Mouse (Mus musculus) heart, postnatal 36 days (tissue): ENCODE data around the gene Syt1. TPM values are rescaled to one million over a fixed set of nuclear protein-coding genes. Genes with fewer than 3 reads are reported as not detected.

Experiments
- DNase-seq, 2 experiments: peaks; one replicate each; pipeline ENCODE4 v3.0.0; 2021 to 2022
- intact Hi-C: fragments of 180-260 bp; cut with DNase I; formaldehyde crosslinking; loops from one replicate; pipeline ENCODE4 v1.15.1; 2025
- total RNA-seq, 2 experiments: library from RNA; stranded (reverse); gene quantifications; 2 replicates each; pipeline ENCODE4 v1.2.3; 2021

Syt1 gene
- total RNA-seq, 2 experiments from 2014 or later: 0.11 TPM; not detected in 1

DNA sequence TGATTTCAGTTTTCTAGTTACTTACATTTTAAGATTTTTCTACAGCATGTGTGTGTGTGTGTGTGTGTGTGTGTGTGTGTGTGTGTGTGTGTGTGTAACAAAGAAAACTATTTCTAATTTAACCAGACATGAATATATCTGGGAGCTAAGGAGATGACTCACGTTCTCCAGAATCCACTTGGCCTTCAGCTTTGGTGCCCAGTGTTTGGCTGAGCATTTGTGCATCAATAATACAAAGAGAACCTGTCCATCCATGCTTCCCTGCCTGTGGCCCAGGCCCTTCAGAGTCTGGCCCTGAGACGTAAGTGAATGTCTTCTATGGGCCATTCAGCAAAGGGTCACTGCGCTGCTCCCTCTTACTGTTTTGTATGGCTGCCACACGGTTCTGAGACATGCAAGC is 476.7 kb downstream of the Syt1 start:
- intact Hi-C loops: no loop called here
- DNase-seq: no peak

DNA sequence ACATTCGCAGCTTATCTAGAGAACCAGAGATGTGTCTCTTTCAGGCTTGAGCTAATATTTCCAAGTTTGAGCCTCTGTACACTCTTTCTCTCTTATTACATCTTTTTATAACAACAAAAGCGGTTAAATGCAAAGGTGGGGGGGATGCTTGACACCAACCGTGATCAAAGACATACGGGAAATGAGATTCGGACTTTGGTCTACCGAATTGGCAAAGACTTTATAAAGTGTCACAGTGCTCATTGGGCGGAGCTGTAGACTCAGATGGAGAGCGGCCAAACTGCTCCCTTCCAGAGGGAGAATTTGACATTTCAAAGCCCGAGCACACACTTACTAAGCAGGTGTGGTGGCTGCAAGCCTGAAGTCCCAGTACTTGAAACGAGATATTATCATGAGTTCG is 477.9 kb downstream of the Syt1 start:
- no peak for DNase-seq
- intact Hi-C loops: no loop called here

DNA sequence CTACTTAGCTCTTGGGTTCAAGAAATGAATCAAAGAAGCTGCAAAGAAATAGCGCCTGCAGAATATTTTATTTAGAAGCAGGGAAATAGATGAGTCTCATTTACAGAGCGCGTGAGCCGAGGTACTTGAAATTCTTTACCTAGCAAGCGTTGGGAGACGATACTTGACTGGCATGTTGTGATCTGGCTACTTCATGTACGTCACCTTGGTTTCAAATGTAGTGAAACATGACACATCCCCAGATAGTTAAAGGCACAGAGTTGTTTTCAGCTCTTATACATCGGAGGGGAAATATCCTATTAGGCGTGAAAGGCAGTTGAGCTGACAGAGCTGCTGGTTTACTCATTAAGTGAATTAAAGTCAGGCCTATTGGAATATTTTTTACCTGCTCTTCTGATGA is 478.5 kb downstream of the Syt1 start:
- DNase-seq: no peak
- intact Hi-C loops: no loop called here

DNA sequence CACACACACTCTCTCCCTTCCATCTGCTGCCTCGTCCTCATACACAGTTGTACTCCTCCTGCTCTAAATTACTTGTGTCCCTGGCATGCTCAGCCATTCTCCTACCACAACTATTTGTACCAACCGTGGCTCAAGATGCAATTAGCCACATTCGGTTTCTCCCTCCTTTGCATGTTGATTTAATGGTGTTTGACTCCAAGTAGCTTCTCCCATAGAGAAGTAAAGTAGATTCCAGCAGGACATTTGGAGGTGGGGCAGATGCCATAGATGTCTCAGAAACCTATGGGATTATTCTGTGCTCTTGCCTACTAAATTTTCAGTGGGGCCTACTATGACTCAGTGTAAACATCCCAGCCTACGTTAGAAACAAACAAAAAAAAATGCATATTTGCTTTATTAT is 479.1 kb downstream of the Syt1 start:
- DNase-seq: no peak
- intact Hi-C loops: no loop called here

DNA sequence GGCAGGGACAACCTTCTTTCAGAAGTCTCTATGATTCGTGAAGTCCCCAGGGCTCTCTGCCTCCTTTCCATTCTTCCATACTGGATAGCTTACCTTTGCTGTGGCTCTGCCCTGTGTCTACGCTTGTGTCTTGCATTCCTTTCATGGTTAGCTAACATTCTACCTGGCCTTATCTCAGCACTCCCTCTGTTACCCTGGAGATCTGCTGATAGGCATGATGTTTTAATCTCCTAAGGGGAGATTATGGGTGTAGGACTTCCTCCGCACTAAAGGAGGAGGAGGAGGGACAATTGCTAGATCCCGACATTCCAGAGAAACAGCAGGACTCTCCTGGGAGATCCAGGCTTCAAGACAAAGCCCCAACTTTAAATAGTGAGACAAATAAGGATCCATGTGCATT is 479.7 kb downstream of the Syt1 start:
- intact Hi-C loops: no loop called here
- no peak for DNase-seq

DNA sequence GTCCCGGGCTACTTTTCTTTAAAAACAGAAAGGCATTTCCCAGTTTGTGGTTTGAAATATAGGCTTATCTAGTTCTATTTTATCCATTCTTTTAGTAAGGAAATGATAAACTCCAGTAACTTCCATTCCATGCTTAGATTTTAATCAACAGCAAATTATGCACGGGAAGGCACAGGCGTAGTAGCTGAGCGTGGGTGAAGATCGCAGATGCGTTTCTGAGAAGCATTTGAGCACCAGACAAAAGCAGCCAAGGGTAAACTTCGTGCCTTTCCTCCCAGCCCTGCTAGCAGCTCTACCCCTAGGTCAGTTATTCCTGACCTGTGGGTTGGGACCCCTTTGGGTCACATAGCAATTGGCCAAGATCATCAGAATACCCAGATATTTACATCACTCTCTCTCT is 482.4 kb downstream of the Syt1 start:
- intact Hi-C loops: no loop called here

DNA sequence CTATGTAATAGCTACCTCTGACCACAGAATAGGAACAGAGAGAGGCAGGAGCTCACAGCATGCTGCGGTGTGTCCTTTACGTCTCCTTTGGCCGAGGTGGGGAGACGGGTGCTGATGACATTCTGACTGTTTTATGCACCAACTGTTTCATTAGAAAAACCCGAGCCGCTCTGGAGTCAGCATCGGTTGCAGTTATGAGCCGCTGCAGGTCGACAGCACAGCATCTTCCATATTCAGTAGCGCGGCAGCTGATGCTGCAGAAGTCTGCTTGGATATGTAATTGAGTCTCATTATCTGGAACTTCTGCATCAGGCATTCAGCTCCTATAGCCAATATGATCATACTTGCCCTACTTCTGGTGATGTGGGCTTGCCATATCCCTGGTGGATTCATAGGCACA is 485.3 kb downstream of the Syt1 start:
- intact Hi-C loops: loop anchor here (1.0 to 2.0 kb wide), 2 partner anchors 79 to 225 kb away; no protein-coding TSS in a partner anchor
- no peak for DNase-seq

More for the DNA sequence above, 482.4 kb downstream of the Syt1 start:
- no peak for DNase-seq

DNA sequence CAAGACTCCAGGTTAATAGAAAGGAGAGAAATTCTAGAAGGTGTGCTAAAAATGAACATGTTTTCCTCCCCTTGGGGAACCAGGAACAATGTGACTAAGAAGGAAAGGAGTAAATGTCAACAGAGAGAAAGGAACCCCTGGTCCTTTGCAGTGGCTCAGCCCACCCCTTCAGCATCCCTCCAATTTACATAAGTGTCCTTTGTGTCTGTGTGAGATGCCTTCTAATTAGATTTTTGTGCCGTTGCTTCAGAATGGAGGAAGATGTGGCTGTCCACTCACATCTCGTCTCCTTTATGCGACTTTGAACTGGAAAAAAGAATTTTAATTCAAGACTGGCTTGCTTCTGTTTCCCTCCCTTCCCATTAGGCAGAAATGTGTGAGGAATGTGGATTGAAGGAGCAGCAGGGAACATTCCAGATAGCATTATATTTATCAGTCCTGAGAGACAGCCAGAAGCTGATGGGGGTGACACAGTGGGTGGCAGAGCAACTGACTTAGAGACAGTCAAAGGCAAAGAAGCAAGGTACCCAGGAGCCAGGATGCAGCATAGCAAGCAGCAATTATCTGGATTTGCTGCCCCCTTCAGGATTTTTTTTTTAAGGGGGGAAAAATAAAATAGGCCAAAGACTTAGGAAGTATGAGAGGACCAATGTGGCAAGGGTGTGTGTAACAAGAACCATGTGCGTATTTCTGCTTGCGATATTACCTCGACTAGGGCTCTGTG is 486.3 kb downstream of the Syt1 start:
- intact Hi-C loops: loop anchor here (1.0 to 2.0 kb wide), 2 partner anchors 78 to 224 kb away; no protein-coding TSS in a partner anchor
- no peak for DNase-seq

DNA sequence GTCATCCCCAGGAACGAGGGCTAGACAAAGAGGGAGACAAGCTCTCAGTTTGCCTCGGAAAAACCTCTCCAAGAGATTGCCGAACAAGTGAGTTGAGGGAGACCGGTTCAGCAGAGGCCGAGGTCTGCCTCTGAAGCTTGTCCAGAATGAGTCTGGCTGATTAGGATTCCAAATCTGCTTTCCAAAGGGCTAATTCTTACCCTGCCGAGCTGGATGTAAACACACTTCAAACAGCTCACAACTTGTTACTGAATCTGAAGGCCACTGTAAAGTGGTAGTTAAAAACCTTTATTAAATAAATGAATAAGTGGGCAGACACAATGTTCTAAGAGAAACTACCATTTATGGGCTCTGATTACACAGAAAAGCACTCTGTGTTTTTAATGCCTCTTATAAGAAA is 491.6 kb downstream of the Syt1 start:
- intact Hi-C loops: no loop called here
- no peak for DNase-seq

DNA sequence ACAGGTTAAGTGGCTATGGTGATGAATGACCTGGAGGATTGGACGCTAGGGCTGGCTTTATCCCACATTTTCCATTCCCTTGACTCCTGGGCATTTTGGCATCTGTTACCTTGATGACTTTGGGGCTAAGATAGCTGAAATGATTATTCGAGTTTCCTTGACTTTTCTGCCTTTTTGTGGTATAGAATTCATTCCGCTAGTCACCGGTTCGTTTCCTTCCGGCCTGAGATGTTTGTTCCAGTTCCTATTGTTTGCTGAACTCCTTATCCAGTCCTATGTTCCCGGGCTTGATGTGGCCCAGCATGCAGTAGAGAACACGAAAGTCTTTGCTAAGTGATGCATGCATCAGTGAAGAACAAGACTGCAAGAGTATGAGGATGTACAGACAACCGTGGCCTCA is 493.7 kb downstream of the Syt1 start:
- intact Hi-C loops: no loop called here
- no peak for DNase-seq

DNA sequence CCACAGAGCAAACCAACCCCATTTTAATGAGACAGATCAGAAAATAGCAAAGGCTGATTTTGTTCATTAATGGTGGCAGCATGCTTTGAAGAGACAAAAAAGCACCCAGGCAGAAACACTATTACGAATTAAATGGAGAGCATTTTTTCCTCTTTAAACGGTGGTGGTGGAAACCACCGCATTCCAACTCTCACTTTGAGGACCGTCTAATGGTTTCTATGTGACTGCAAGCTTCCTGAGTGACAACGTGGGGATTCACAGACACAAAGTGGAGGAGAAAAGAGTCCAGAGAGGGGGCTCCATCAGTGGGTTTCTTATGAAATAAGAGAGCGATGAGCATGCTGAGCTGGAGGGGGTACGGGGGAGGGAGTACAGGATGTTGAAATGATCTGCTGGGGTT is 496.1 kb downstream of the Syt1 start:
- DNase-seq: no peak
- intact Hi-C loops: no loop called here

DNA sequence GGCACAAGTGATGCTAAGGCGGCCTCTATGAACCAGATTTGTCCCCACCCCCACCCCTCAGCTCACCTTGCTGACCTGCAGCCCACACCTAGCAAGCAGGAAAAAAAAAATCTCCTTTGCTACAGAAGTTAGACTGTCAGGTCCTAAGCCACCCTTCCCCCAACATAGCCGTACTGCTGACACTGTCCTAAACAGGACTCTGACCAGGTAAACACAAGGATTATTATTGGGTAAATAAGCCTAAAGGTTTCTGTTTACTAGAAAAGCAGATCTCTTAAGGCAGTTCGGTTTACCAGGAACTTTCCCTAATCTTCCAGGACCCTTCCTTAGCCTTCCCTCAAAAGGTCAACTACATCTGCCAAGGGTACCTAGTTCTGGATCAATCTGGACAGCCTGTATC is 501.2 kb downstream of the Syt1 start:
- intact Hi-C loops: no loop called here
- no peak for DNase-seq

DNA sequence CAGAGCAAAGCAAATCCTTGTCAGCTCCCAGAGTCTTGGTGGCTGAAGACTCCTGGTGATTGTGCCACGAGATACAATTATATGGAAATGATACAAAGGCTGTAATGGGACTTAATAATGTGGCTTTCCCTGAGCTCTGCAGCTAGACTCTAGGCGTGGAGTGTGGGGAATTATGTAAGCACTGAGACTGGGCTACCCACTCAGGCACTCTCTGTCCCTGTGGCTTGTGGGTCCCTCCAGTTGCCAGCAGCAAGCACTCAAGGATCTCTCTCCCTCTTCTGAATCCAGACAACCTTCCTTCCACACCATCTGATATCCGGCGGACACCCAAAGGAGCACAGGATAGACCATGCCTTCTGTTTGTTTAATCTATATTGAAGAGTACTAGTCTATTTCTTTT is 503.9 kb downstream of the Syt1 start:
- intact Hi-C loops: no loop called here
- no peak for DNase-seq

DNA sequence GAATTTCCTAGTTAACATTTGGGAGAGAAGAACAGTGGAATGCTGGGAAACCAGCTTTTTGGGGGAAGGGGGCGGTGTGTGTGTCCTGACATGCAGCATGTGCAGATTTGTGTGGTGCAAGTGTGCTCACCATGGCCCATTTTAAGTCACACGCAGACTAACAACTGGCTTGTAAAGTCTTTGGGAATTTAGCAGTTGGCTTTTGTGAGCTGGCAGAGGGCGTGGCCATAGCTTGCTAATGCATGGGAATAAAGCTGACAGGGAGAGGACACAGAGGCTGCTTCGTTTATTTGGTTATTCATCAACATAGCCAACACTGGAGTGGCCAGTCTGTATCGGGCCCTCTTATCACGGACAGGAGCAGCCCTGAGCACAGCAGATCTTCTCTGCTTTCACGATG is 505.9 kb downstream of the Syt1 start:
- DNase-seq: no peak
- intact Hi-C loops: no loop called here

DNA sequence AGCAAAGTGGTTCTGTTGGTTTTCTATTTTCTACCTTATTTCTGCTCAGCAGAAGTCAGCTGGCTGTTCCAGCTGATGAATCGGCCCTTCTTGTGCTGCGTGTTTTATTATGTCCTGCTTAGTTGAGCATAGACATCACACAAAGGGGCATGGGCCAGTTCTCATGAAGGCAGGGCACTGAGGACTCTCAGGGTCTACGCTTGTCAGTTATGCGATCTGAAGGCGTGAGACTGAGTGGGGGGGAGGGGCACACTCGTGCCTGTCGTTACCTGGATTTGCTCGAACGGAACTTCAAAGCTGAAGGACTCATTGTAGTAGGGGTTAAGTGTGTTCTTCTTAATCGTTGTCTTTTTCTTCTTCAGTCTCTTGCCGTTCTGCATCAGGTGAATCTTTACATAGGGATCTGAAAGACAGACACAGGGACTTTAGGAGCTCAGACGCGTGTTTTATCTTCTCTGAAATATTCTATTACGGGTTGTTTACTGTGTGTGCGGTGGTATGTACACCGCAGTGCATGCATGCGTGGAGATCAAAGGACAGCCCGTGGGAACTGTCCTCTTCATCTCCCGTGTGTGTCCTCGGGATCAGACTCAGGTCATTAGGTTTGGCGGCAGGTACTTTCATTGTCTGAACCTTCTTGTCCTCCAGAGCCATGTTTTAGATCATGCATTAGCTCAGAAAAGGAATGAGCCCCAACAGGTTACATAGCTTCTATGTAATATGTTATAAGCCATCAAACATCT is 506.5 kb downstream of the Syt1 start:
- no peak for DNase-seq
- intact Hi-C loops: no loop called here

DNA sequence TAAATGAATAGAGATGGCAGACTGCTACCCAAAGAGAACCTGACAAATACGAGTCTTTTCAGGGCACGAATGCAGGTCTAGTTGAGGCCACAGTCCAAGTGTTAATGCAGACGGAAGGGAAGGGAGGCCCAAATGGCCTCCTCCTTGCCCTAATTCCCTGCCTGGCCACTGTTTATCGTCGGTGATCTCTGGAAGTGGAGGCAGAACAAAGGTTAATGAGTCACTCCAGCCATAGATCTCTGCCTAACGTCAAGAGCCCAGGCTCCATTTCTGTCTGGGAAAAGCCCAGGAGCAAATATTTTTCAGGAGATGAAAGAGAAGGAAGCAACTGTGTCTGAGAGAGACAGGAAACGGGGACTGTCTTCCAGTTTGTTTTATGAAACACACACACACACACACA is 520.6 kb downstream of the Syt1 start:
- no peak for DNase-seq
- intact Hi-C loops: no loop called here

DNA sequence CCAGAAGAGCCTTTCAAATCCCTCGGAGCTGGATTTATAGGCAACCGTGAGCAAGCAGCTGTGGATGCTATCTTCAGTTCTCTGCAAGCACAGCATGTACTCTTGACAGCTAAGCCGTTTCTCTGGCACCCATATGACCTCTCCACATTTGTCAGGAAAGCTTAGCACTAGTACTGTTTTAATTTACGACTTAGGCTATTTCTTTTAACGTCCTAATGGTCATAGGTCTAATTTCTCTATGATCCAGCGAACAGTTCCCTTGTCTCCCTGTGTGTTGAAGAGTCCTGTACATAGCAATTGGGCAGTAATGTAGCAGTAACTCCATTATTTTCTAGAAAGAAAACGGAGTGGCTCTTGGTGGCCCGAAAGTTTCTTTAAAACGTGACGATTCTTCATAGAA is 526.8 kb downstream of the Syt1 start:
- intact Hi-C loops: no loop called here
- no peak for DNase-seq

DNA sequence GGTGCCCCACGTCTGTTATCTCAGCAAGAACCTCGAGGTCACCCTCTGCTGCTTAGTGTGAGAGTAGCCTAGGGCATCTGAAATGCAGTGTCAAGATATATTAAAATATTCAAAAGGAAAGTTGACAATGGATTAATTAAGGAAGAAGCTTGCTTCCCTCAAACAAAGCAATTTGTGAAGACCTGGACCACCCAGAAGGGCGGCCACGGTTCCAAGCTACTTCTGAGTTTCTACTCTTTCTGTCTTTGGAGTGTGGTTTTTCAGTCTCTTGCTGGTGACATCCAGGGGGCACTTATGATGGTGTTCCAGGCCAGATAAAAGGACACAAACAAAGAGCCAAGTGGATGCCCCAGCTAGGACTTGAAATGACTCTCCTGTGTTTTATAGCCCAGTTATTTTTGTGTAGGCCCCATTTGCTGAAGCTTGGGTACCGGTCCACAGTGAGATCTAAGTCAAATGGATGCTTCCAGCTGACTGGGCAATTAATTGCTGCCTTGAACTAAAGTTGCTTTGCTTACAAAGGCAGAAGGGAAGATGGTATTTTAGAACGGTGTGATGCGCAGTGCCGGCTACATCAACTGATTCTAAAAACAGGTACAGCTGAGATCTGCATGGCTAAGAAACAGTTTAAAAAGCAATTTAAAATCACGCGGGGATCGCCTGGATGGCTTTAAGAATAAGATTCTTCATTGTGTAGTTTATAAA is 530.5 kb downstream of the Syt1 start:
- intact Hi-C loops: no loop called here
- no peak for DNase-seq

DNA sequence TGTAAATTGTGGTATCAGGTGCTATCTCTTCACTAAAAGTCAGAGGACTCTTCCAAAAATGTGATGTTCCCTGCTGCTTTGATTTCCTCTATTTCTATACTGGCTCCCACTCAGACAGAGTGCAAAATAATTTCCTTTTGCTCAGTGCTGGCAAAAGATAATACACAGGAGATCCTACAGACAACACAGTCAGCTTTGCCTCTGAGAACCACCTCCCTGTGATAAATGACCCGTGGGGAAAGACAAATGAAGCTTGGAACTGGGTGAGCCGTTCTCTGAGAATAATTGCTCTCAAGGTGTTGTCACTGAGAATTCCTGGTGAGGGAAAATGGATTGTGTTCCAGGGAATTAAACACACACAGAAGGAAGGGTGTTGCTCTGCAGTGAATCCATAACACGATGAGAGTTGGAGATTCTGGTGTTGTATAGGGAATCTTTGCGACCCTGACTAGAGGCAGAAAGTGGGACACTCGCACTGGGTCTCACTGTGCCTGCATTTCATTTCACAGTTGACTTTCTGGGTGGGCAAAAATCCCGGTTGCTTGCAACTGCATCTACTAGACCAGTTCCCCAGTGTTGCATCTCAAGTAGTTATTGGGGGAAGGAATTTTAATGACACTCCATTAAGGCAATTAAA is 540.3 kb downstream of the Syt1 start:
- intact Hi-C loops: no loop called here
- no peak for DNase-seq

DNA sequence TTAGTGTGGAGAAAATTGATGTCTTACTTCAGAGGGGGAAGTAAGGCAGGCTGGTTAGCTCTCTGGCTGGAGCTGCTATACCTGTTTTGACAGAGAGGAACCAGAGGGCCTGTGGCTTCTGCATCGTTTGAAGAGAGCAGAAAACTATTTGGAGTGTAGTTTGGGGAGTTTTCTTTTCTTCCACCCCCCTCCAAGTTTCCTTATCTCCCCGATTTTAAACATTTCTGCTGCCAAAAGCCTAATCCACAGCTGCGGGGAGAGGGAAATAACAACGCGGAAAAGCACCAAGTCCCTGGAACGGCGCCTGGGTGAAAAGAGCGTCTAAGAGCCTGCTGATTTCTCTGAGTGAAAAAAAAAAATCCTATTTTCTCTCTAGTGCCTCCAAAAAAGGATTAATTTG is 544.2 kb downstream of the Syt1 start:
- DNase-seq: peak; percentile 28 to 42
- intact Hi-C loops: no loop called here

DNA sequence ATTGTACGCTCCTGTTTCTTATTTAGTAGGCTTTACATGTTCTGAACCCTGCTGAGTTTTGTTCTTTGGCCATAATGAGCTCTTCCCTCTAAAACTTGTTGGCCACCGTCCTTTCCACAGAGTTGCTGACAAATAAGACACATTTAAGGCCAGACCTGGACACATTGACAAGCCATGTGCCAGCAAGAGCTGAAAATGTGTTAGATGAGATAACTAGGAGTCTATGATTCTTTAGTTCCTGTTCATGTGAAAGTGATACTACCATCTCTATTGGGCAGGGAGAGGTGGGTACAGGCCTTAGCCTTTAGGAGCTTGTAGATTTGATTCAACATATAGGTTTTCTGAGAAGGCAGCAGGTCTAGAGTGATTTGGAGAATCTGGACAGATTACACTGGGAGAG is 548.9 kb downstream of the Syt1 start:
- DNase-seq: no peak
- intact Hi-C loops: no loop called here
